Mouse (Mus musculus): ENCODE measurements around the gene Ypel4.
A peak's percentile ranks its signal among the peaks of the same experiment; 100 is the strongest.

The Ypel4 gene

GRCm38 (mm10) chr2:84760777-84761176, 26.9 kb downstream of the Ypel4 start:
- DNase-seq (ENCODE audit: low read depth, low spot score), result no peak

- no peak for DNase-seq (ENCODE audit: low read depth, low spot score)
These were observed 27.5 kb downstream of the Ypel4 start for GRCm38 (mm10) chr2:84761309-84761708.

GRCm38 (mm10) chr2:84761840-84762239, 28.0 kb downstream of the Ypel4 start:
- no peak for DNase-seq (ENCODE audit: low read depth, low spot score)

- no peak for DNase-seq (ENCODE audit: low read depth, low spot score)
These were observed 28.4 kb downstream of the Ypel4 start for GRCm38 (mm10) chr2:84762295-84762694.

GRCm38 (mm10) chr2:84762818-84763217, 29.0 kb downstream of the Ypel4 start:
- DNase-seq (ENCODE audit: low read depth, low spot score), result no peak

GRCm38 (mm10) chr2:84770501-84770900, 36.6 kb downstream of the Ypel4 start:
- no peak for DNase-seq (ENCODE audit: low read depth, low spot score)

- DNase-seq (ENCODE audit: low read depth, low spot score), result no peak
These were observed 38.6 kb downstream of the Ypel4 start for GRCm38 (mm10) chr2:84772454-84772853.

GRCm38 (mm10) chr2:84773195-84773594, 39.3 kb downstream of the Ypel4 start:
- DNase-seq (ENCODE audit: low read depth, low spot score), result no peak

GRCm38 (mm10) chr2:84774751-84775150, 40.9 kb downstream of the Ypel4 start:
- peak; percentile 68 for DNase-seq (ENCODE audit: low read depth, low spot score)

GRCm38 (mm10) chr2:84775241-84775640, 41.4 kb downstream of the Ypel4 start, which contains the start of gene Serping1:
TSS of gene Serping1 (minus strand) at chr2:84775444.
- DNase-seq (ENCODE audit: low read depth, low spot score), result no peak

GRCm38 (mm10) chr2:84775665-84776064, 41.8 kb downstream of the Ypel4 start:
- no peak for DNase-seq (ENCODE audit: low read depth, low spot score)

- DNase-seq (ENCODE audit: low read depth, low spot score), result no peak
These were observed 43.8 kb downstream of the Ypel4 start for GRCm38 (mm10) chr2:84777706-84778105.

GRCm38 (mm10) chr2:84779210-84779609, 45.4 kb downstream of the Ypel4 start:
- no peak for DNase-seq (ENCODE audit: low read depth, low spot score)

- no peak for DNase-seq (ENCODE audit: low read depth, low spot score)
These were observed 49.5 kb downstream of the Ypel4 start for GRCm38 (mm10) chr2:84783315-84783714.

GRCm38 (mm10) chr2:84783840-84784566, 50.1 kb downstream of the Ypel4 start:
- no peak for DNase-seq (ENCODE audit: low read depth, low spot score)

Measured in forelimb bud, embryonic 11.5 days (tissue).